Mouse (Mus musculus): ENCODE results near the gene Flrt1.
A peak's percentile ranks its signal among the peaks of the same experiment; 100 is the strongest.

Flrt1 gene

GRCm38 (mm10) chr19:7130317-7130716 is 24.8 kb upstream of the Flrt1 start:
- no peak for DNase-seq (ENCODE audit: low spot score)

DNA sequence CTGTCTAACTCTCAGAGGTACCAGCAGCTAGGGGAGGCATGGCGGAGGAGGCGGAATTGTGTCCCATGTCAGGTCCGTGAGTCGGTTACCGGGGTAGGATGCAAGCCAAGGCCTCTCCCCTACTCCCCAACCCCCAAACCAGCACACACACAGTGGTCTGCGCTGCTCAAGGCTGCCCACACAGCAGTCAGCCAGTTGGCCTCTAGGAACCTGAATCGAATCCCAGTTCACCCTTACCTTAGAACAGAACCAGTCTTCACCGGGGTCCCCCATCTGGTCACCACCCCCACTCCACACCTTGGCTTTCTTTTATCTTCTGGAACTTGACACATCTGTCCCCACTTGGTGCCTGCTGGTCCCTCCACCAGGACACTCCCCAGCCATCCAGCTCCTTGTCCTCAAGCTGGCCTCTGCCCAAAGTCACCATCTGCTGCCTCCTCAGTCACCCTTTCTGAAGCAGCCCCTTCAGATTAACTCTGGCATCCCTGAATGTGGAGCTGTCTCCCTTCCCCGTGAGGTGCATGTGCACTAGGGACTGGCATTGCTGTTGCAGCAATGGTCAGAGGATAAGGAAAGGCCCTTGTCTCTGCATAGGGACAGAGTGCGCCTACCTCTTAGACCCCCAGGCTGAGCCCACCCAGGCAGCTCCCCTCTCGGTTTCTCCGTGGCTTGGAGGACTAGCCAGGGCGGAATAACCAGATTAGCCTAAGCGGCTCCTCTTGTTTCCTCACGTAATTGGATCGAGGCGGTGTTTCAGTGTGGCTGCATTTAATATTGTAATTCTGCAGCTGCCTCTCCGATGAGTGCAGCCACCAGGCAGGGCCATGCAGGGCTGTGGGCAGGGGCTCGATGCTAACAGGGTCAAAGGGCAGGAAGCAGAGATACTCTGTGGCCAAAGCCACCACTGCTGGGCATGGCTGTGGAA is 23.3 kb upstream of the Flrt1 start:
- DNase-seq (ENCODE audit: low spot score): peak; percentile 78

DNA sequence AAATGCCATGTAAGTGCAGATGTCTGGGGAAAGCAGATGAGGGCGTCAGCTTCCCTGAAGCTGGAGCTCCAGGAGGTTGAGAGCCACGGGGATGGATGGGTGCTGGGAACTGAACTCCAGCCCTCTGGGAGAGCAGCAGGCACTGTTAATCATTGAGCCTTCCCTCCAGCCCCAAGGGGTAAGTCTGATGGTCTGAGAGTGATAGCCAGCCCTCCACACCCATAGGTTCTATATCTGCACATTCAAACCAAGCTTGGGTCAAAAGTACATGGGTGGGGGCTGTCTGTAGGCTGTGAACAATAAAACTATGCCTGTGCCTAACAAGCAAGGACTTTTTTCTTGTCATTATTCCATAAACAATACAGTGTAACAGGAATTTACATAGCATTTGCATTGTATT is 21.4 kb upstream of the Flrt1 start:
- DNase-seq (ENCODE audit: low spot score): no peak

GRCm38 (mm10) chr19:7126209-7126608 is 20.7 kb upstream of the Flrt1 start:
- DNase-seq (ENCODE audit: low spot score): no peak

- no peak for DNase-seq (ENCODE audit: low spot score)
Observed at GRCm38 (mm10) chr19:7125526-7126156, 20.1 kb upstream of the Flrt1 start.

GRCm38 (mm10) chr19:7122698-7123306 is 17.3 kb upstream of the Flrt1 start:
- DNase-seq (ENCODE audit: low spot score): no peak

DNA sequence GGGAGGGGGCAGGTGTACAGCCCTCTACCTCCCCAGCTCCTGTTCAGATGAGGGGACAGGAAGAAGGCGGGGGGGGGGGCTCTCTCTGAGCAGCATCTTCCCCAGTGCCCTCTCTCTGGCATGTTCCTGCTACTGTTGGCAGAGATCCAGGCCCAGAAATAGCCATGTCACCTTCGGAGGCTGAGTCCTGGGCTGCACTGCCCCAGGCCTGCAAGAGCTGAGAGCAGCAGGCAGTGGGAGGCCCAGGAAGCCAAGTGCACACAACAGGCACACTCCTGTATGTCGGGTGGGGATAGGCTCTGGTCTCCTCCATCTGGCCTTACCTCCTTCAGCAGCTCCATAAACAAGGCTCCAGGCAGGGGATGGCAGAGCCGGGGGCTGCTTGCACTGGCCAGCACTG is 16.7 kb upstream of the Flrt1 start:
- no peak for DNase-seq (ENCODE audit: low spot score)

DNA sequence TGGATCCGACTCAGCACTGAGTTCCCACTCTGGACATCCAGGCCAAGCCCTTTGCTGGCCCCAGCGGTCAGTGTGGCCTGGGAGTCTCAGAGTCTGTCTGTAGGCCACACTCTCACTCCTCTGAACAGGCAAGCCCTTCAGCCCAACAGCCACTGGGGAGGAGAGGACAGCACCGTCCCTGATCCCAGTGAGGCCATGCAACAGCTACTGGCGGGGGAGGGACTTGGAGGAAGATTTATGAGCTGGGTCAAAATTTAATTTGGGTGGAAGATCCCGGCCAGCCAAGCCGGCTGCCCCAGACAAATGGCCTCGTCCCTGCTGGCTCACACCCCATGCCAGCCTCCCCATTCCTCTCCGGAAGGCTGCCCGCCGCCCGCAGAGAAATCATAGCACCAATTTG is 15.7 kb upstream of the Flrt1 start:
- no peak for DNase-seq (ENCODE audit: low spot score)

DNA sequence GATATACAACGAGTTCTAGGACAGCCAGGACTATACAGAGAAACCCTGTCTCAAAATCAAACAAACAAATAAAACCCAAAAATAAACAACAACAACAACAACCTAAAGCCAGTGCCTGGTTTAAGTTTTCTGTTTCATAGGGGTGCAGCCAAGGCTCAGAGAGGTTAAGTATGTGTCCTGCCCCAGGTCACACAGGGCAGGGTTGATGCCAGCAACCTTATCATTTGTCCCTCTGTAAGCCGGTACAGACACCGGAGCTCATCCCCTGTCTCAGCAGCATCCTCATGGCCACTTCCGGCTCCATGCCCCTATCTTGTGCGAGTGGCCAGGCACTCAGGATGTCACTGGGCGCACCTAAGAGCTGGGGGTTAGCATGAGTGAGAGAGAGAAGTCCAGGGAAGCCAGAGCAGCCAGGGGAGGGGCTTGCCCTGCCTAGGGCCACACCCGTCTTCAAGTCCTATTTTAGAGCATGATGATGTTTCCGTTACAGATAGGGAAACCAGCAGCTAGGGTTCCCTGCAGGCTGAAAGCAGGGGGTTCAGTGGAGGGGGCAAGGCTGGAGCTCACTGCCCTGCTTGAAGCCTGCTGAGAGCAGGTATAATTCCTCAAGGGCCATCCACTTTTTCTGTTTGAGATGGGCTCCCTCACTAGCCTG is 12.3 kb upstream of the Flrt1 start:
- no peak for DNase-seq (ENCODE audit: low spot score)

GRCm38 (mm10) chr19:7117141-7117540 is 11.6 kb upstream of the Flrt1 start:
- no peak for DNase-seq (ENCODE audit: low spot score)

DNA sequence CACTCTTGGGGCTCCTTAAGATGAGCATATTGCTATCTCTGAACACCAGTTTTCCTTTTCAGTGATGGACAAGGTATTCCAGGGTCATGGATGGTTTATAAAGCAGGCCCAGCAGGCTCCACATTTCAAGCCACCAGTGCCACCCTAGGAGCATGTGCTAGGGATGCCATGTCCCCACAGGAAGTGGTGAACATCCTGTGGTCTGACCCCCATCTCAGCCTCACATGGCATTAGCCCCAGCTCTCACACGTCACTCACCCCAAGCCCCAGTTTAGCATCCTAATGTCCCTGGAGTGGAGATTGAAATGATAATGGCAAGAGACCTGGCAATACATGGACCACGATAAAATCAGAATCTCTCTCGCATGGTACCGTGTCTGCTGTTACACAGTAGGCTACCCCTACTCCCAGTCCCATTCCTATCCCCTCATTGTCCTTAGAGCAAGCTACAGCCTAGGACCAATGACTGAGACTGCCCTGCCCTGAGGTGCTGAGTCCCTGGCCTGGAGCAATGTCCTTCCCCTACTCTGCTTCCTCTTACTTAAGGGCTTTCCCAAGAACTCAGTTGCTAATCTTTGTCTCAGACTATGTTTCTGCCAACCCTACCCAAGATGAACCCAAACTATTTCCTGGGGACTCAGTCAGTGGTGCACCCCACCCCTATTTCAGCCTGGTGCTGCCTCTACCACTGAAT is 10.7 kb upstream of the Flrt1 start:
- DNase-seq (ENCODE audit: low spot score): no peak

GRCm38 (mm10) chr19:7113574-7113973 is 8.0 kb upstream of the Flrt1 start:
- no peak for DNase-seq (ENCODE audit: low spot score)

GRCm38 (mm10) chr19:7112628-7113027 is 7.1 kb upstream of the Flrt1 start:
- DNase-seq (ENCODE audit: low spot score): no peak

DNA sequence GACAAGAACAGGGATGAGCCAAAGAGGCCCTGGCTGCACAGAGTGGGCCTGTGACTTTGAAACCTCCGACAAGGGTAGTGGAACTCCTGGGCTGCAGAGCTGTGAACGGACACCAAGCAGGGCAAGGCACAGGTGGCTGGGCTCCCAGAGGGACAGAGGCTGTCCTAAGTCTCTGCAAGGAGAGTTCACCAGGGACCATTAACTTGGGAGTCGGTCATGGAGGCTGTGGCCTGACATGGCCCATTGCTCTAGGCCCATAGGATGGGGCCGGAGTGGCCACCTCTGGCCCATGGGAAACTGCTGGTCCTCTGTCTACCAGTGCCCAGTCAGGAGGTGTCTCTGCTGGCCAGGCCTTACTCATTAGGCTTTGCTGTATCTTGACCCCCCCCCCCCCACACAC is 6.2 kb upstream of the Flrt1 start:
- no peak for DNase-seq (ENCODE audit: low spot score)

DNA sequence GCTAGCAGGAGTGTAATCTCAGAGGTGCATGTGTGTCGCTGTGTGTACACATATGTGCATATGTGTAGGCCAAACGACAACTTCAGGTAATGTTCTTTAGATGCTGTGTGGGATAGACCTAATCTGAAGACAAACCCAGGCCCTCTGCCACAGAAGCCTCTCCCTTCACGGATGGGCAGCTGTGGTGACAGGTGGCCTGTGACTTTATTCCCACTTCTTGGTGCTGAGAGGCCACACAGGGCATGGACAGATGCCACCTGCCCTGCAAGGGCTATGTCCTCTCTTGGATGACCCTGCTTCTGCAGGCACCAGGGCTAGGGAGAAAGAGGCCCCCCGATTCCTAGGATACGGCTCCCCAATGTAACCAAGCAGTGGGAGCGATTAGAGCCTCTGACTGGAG is 5.8 kb upstream of the Flrt1 start:
- no peak for DNase-seq (ENCODE audit: low spot score)

DNA sequence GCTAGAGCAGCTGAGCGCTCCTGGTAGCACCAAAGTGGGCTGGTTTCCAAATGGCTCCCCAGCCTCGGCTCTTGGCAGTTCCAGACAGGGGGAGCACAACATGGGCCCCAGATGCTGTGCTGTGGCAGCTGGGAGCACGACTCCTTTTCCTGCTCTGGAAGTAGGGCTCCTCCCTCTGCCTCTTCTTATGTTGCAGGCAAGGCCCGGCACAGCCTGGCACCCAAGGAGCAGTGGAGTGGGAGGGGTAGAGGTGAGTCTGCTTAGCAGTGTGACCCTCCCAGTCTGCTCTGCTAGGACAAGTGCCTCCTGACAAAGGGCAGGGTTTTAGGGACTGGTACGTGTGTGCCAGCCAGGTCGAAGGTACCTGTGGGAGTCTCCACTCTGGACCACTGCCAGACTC is 5.3 kb upstream of the Flrt1 start:
- no peak for DNase-seq (ENCODE audit: low spot score)

DNA sequence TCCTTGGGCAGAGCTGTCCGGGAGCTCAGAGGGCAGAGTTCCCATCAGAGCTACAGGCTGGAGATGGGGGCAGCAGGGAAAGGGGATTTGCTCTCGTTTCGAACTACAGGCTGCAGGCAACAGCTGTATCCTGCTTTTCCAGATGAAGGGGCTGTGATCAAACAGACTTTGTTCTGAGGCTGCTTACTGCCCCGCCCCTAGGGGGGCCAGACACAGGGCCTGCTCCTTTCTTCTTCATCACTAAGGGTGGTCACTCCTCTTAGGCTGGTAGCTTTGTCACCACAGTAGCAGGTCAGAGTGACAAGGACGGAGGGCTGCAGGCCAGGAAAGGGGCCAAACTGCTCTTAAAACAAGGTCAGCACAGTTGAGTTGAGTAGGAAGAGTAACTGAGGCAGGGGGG is 4.6 kb upstream of the Flrt1 start:
- DNase-seq (ENCODE audit: low spot score): peak; percentile 24

DNA sequence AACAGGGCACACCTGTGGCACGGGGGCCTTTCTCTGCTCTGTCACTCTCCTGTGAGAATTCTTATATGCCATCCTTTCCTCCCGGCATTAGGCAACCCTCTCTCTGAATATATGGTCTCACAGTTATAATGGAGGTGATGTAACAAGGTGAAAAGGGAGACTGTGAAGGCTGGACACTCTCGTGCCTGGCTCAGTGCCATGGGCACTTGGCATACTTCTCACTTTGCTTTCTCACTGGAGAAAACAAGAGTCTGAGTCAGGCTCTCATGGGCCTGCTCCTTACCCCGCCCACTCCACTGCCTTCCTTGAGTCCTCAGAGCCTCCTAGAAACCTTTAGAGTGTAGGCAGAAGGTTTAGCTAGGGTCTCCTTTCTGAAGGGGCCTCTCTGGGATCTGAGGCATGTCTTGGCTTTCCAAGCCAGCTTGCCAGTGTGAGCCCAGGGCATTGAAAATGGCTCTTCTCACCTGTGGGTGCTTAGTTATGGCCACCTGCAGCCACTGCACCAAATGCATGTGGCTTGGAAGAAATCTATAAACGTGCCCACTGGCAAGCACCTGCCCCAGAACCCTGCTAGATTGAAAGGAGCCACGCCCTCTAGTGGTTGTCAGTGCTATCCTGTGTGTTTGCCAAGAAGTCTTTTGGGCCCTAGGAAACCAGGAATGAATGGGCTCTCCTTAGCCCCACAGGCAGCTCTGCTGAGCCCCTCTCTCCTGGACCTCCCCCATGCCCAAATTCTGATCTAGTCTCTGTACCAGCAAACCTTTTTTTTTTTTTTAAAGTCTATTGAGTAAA is 2.8 kb upstream of the Flrt1 start:
- DNase-seq (ENCODE audit: low spot score): peak; percentile 74

DNA sequence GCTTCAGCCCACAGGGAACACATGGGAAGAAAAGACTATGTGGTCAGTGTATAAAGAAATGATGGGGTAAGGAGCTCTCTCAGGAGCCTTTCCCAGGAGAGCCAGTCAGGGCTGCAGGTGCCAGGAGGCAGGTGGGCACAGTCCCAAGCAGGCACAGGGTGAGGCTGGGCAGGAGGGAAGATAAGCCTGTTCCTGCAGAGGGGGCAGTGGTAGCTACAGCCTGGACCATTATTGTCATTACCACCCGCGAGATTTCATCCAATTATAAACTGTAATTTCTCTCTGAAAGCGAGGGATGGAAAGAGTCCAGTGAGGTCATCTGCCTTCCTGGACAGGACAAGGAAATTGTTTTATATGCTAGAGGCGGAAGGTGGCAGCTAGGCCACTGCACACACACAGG is 1.6 kb upstream of the Flrt1 start:
- no peak for DNase-seq (ENCODE audit: low spot score)

DNA sequence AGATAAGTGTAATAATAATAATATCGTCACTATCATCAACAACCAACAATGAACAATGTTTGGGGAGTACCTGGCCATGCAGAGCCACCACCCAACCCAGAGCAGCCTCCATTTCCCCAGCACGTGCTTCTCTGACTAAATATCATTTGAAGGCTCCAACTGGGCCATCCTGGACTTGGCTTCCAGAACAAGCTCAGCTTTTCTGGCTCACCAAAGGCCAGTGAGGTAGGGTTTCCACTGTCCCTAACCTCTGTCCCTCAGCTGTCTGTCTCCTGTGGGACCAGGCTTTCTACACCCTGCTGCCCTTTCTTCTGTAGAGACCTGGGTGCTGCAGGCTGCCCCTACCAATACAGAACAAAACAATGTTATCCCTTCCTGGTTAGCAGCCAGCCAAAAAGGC is 1.0 kb upstream of the Flrt1 start:
- no peak for DNase-seq (ENCODE audit: low spot score)

DNA sequence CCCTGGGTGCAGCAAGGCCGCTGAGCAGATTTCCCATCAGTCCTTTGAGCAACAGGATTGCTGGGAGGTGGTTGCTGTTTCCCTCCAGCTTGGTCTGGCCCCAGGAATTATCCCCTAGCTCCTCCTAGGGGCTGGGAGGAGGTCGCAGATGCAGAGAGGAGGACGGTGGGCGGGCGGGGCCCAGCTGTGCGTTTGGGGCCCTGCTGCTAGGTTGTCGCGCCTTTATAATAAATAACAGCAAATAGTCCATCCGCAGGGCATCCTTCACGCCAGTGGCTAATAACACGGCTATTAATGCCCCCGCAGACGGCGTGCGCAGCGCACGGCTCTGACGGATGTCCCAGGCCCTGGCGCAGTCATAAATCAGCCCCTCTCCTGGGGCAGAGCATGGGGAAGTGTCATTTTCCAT is 1.5 kb downstream of the Flrt1 start:
- peak; percentile 73 for DNase-seq (ENCODE audit: low spot score)

All from retina, embryonic 14.5 days (tissue).